Mouse (Mus musculus) Patski (cell line): ENCODE results near the gene Erp29. TPM values are rescaled to one million over a fixed set of nuclear protein-coding genes. Genes with fewer than 3 reads are reported as not detected.

Source experiments
- ATAC-seq: fragments of 100-300 bp; one replicate; pipeline ENCODE4 v1.8.0; 2021
- CTCF ChIA-PET: fragments of 350-600 bp; sonication (Branson Sonifier 250); formaldehyde crosslinking; loops from one replicate; lab custom pipeline; 2022; ENCODE audit warnings: inconsistent platforms; lab: Charles Lee
- POLR2A ChIA-PET: fragments of 350-600 bp; sonication (Branson Sonifier 250); formaldehyde crosslinking; loops from one replicate; lab custom pipeline; 2022; ENCODE audit warnings: antibody characterized with exemption, inconsistent platforms; lab: Charles Lee
- DNase-seq: peaks from one replicate; pipeline ENCODE4 v3.0.0-alpha.2; 2011; ENCODE audit warnings: low read depth, low spot score
- H3K27me3 ChIP-seq: fragments of 371-371 bp; one replicate; pipeline ENCODE4 v1.5.1; 2021
- CTCF ChIP-seq: fragments of 100-300 bp; IDR thresholded peaks from one replicate; pipeline ENCODE4 v1.5.1; 2021
- in situ Hi-C: fragments of 300-500 bp; cut with MboI; formaldehyde crosslinking; loops from 3 replicates; pipeline ENCODE4 v1.11.1; 2018; ENCODE audit warnings: low pct_unique_long_range_greater_than_20kb, mixed read lengths
- polyA plus RNA-seq: library from polyadenylated mRNA; unstranded; gene quantifications from one replicate; pipeline ENCODE4 v1.2.3, GENCODE M21; 2021

Gene Erp29
- polyA plus RNA-seq, 1 experiment from 2014 or later: 219 TPM

GRCm38 (mm10) chr5:121463601-121464250, 11.4 kb upstream of the Erp29 start:
- ATAC-seq (no peak), DNase-seq (no peak)
- CTCF ChIA-PET: interaction anchor here (1.5 to 1.8 kb wide), 2 partner anchors 9 to 13 kb away, joined by 4 to 5 read pairs; no protein-coding TSS in a partner anchor
- TF ChIP-seq CTCF: no peak
- H3K27me3 ChIP-seq: no peaks in the 10 kb centered on the region
- POLR2A ChIA-PET: interaction anchor here (0.7 to 1.6 kb wide), 2 partner anchors 9 to 404 kb away, joined by 3 to 5 read pairs; no protein-coding TSS in a partner anchor
- in situ Hi-C loops: no loop called here

- no peak for DNase-seq
- ATAC-seq: no peak
- no peak for TF ChIP-seq CTCF
- in situ Hi-C loops: no loop called here
- H3K27me3 ChIP-seq: no peaks in the 10 kb centered on the region
- ChIA-PET CTCF (interaction anchor here (1.5 to 1.8 kb wide), 2 partner anchors 10 to 14 kb away, joined by 4 to 5 read pairs; no protein-coding TSS in a partner anchor), POLR2A (interaction anchor here (1.6 kb wide), 1 partner anchor 10 kb away, joined by 3 read pairs; no protein-coding TSS in a partner anchor)
Observed at GRCm38 (mm10) chr5:121462967-121463366, 10.7 kb upstream of the Erp29 start.

DNA sequence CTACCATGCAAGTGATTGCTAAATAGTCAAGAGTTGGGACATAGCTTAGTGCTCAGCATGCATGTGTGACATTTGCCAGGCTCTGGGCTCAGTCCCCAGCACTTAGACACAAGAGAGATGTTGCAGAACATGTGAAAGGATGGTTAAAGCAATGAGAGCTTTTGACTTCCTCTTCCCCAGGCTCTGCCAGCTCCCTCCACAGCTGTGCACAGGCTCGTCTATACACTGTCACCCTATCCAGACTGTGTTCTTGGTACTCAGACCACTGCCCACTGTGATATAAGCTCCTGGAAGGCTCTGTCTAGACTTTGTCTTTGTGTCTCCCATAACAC, 9.8 kb upstream of the Erp29 start:
- no peaks in the 10 kb centered on the region for H3K27me3 ChIP-seq
- CTCF ChIA-PET: no interaction called here
- TF ChIP-seq CTCF: no peak
- in situ Hi-C loops: no loop called here
- POLR2A ChIA-PET: interaction anchor here (1.1 to 1.6 kb wide), 2 partner anchors 10 to 11 kb away, joined by 3 read pairs; no protein-coding TSS in a partner anchor
- ATAC-seq (no peak), DNase-seq (no peak)

GRCm38 (mm10) chr5:121461339-121462170, 9.2 kb upstream of the Erp29 start:
- no peak for TF ChIP-seq CTCF
- in situ Hi-C loops: no loop called here
- CTCF ChIA-PET: no interaction called here
- POLR2A ChIA-PET: interaction anchor here (1.1 to 1.6 kb wide), 2 partner anchors 11 to 12 kb away, joined by 3 read pairs; no protein-coding TSS in a partner anchor
- DNase-seq (no peak), ATAC-seq (no peak)
- H3K27me3 ChIP-seq: no peaks in the 10 kb centered on the region

GRCm38 (mm10) chr5:121455510-121456265, 3.4 kb upstream of the Erp29 start:
- DNase-seq (no peak), ATAC-seq (no peak)
- ChIA-PET POLR2A (interaction anchor here (0.6 kb wide), 1 partner anchor 10 kb away, joined by 3 read pairs; no protein-coding TSS in a partner anchor), CTCF (interaction anchor here (2.7 kb wide), 1 partner anchor 22 kb away, joined by 8 read pairs; no protein-coding TSS in a partner anchor)
- H3K27me3 ChIP-seq: no peaks in the 10 kb centered on the region
- TF ChIP-seq CTCF: no peak
- in situ Hi-C loops: no loop called here

DNA sequence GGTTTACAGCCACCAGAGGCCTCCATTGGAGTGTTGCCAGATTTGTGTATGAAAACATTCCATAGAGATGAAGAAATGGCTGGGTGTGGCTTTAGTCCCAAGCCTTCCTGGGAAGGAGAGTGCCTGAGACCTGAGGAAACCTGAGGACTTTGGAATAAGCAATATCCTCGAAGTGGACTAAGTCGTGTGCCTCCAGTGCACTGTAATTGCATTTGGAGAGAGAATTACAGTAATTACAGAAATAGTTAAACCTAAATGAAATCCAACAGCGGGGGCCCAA, 2.1 kb upstream of the Erp29 start:
- ATAC-seq (no peak), DNase-seq (no peak)
- in situ Hi-C loops: no loop called here
- ChIA-PET POLR2A (no interaction called here), CTCF (no interaction called here)
- H3K27me3 ChIP-seq: no peaks in the 10 kb centered on the region
- no peak for TF ChIP-seq CTCF

DNA sequence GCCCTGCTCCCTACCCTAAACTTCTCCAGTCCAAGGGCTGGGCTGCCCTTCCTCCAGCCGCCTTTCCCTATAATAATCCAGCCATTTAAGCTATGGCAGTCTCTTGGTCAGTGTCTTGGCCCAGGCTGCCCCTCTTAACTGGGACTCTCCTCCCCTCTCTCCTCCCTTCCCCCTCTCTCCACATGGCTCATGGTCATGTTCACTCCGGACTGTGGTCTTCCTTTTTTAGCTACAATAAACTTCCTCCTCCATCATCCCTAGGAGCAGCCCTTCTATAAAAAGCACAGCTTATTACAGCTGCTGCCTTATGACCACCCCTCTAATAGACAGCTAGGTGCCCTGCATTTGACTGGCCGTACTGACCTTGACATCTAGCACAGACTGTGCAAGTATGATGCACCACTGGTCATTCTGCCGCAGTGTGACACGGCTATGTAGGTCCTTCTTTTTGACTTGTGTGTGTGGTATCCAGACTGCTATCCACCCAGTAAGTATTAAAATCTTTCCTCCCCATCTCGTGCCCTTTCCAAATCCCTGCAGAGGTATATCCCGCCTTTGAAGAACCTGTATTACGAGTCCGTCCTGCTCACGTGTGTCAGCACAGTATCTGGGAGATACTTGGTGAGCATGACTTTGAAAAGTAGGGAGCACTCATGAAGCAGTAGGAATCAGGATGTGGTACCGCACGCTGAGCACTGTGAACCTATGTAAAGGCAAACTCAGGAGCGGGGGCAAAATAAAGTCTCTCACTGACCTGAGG, 1.6 kb upstream of the Erp29 start:
- ChIA-PET POLR2A (no interaction called here), CTCF (interaction anchor here (1.4 kb wide), 1 partner anchor 24 kb away, joined by 8 read pairs; no protein-coding TSS in a partner anchor)
- in situ Hi-C loops: no loop called here
- no peak for TF ChIP-seq CTCF
- no peak for ATAC-seq
- DNase-seq: no peak
- H3K27me3 ChIP-seq: no peaks in the 10 kb centered on the region

DNA sequence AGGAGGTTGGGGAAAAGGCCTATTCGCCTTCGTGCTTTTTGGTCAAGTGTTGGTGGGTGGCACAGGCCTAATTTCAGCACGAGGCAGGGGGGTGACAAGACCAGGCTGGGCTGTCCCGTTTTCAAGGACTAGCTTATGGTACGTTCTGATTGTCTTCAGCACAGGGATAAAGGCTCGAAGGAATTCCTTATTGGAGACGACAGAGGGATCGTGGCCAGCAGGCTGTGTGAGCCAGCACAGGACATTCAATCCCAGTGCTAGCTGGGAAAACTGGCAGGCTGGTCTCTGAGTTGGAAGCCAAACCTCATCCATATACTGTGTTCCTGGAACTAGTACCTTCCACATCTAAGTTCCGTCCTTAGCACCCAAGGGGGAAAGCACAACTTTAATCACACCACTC, 600 bp upstream of the Erp29 start:
- in situ Hi-C loops: no loop called here
- no peak for TF ChIP-seq CTCF
- no peak for ATAC-seq
- DNase-seq: no peak
- ChIA-PET CTCF (interaction anchor here (1.0 to 1.4 kb wide), 3 partner anchors 17 to 25 kb away, joined by 3 to 8 read pairs (median 3); no protein-coding TSS in a partner anchor), POLR2A (interaction anchor here (0.7 to 2.1 kb wide), 3 partner anchors 13 to 24 kb away, joined by 3 to 11 read pairs (median 3); no protein-coding TSS in a partner anchor)
- H3K27me3 ChIP-seq: no peaks in the 10 kb centered on the region

DNA sequence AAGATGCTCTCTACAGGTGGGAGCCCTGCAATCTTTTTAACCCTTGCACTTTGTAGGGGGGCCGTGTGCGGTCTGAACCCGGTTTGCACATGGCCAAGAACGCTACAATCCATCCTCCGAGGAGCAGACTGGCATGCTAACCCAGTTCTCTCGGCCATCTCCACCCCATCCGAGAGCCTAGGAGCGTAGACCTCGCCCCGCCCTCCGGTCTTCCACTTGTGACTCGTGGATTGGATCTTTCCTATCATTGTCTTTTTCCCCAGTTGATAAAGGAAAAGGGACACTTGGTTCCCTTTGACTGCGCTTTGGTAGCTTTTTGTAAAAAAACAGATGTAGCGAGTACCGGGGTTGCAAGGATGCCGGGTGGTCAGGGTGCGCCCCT, 671 bp downstream of the Erp29 start, which contains the start of gene Tmem116:
Gene Tmem116, plus strand, starts transcription at position 250 of the 382 bp plus-strand sequence.
- ChIA-PET CTCF (no interaction called here), POLR2A (interaction anchor here (0.9 to 2.1 kb wide), 4 partner anchors 22 to 29 kb away, joined by 3 to 11 read pairs (median 4); no protein-coding TSS in a partner anchor)
- DNase-seq (no peak), ATAC-seq (peak; percentile 49)
- in situ Hi-C loops: no loop called here
- no peaks in the 10 kb centered on the region for H3K27me3 ChIP-seq
- TF ChIP-seq CTCF: no peak
